Mouse (Mus musculus) left cerebral cortex, postnatal 36 days (tissue): ENCODE measurements around the gene Tas2r118. TPM values are rescaled to one million over a fixed set of nuclear protein-coding genes. Genes with fewer than 3 reads are reported as not detected.

Experiments used
- DNase-seq, 2 experiments: peaks; one replicate each; pipeline ENCODE4 v3.0.0; 2021 to 2022; ENCODE audit warnings: low spot score in 2 of 2, mixed read lengths in 1 of 2
- intact Hi-C: fragments of 180-260 bp; cut with DNase I; formaldehyde crosslinking; loops from one replicate; pipeline ENCODE4 v1.15.1; 2025
- total RNA-seq, 2 experiments: library from RNA; stranded (reverse); gene quantifications; 2 replicates each; pipeline ENCODE4 v1.2.3; 2021

Gene Tas2r118
- not detected for total RNA-seq

DNA sequence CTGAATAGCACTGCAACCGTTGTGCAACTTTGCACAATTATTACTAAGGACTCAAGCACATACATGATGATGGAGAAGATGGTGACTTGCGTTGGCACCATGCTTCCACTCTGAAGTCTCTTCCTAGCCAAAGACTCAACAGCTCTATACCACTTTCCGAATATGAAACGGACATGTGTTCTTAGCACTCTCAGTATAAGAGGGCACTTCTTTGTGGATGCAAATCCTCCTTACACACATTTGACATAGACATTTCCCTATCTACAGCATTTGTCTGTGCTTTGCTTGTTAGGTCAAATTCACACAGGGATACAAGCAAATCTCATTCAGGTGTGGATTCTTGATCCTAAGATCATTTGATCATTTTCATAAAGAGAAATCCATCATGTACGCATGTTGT, at the start of gene Tas2r118:
Gene Tas2r118, minus strand, starts transcription at position 101 of the 400 bp plus-strand sequence.
- intact Hi-C loops = no loop called here
- no peak for DNase-seq

GRCm38 (mm10) chr6:24018320-24018719, 48.5 kb upstream of the Tas2r118 start:
- DNase-seq = no peak
- intact Hi-C loops = no loop called here

DNA sequence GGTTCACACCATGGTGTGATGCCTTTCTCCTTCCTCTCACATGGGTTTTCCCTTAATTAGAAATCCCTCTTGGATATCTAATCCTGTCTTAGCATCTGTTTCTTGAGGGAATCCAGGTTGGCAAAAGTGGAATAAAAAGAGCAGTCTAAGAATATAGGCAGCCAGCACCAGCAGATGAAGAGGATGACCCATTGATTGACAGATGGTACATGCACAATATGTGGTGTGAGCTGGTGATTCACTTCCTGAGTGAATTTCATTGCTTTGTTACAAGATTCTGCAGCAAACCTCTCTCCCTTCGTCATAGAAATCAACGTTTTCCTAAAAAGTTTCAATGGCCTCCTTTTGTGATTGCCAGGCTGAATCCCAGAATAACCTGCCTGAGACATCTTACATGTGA, 23.4 kb upstream of the Tas2r118 start:
- intact Hi-C loops = no loop called here
- no peak for DNase-seq

GRCm38 (mm10) chr6:23990687-23991387, 21.0 kb upstream of the Tas2r118 start:
- DNase-seq = no peak
- intact Hi-C loops = no loop called here

GRCm38 (mm10) chr6:23986293-23986692, 16.4 kb upstream of the Tas2r118 start:
- intact Hi-C loops = no loop called here
- DNase-seq = no peak

DNA sequence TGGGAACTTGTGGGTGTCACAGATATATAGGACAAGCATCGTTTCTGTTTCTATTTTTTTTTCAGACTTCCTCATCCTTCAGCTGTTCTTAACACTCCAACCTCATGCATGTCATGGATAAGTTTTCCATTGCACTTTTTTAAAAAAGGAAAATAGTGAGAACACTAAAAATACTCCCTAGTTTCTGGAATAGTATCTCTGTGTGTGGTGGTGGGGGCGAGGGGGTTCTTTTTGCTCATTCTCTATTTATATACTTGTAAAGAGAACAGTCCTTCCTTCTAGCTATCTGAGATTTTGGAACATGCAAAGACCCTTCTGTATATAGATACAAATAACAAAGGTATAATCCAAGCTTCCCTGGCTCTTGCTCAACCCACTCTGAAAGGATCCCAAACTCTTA, 2.9 kb downstream of the Tas2r118 start:
- intact Hi-C loops = no loop called here
- no peak for DNase-seq

GRCm38 (mm10) chr6:23965925-23966324, 3.9 kb downstream of the Tas2r118 start:
- DNase-seq = no peak
- intact Hi-C loops = no loop called here

GRCm38 (mm10) chr6:23963741-23964140, 6.1 kb downstream of the Tas2r118 start:
- intact Hi-C loops = no loop called here
- no peak for DNase-seq

GRCm38 (mm10) chr6:23940776-23941175, 29.1 kb downstream of the Tas2r118 start:
- intact Hi-C loops = no loop called here
- DNase-seq = no peak

DNA sequence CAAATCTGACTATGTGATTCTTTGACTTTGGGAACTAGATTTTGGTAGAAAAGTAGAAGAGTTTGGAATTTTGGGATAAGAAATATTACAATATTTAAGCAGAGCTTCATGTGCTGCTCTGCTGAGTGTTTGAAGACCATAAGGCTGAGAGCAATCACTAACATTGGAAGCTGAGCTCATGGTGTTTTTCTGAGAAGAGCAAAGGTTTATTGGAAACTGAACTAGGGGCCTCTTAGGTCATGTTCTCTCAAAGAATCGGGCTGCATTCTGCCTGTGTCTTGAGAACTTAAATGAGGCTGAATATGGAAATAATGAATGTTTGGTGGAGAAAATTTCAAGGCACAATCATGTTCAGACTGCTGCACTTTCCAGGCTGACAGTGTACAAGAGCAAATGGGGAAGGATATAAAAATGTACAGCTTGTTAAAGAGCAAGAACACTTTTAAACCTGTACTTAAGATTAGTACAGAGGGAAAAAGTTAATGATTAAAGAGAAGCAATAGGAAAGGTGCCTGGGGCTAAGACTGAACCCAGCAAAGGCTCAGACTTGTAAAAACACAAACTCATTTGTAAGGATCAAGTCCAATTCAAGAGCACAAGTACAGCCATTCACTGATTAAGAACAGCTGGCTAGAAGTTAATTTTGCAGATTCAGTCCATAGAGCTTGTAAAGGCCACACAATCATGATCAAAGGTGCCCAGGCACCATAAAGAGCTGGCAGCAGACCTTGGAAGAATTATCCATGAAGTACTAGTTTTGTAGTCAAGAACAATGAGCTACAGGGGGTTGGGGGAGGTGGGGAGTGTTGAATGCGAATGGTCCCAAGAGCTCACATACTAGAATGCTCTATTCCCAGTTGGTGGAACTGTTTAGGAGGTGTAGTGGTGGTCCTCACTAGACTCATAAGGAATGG, 31.0 kb downstream of the Tas2r118 start:
- intact Hi-C loops = no loop called here
- DNase-seq = no peak

GRCm38 (mm10) chr6:23936414-23936813, 33.4 kb downstream of the Tas2r118 start:
- intact Hi-C loops = no loop called here
- DNase-seq = no peak

GRCm38 (mm10) chr6:23923806-23924205, 46.1 kb downstream of the Tas2r118 start:
- intact Hi-C loops = no loop called here
- no peak for DNase-seq

Other genes with a start within 250 kb of the Tas2r118 start
- 10 to 100 TPM; 79.3 to 97.3 TPM for gene Cadps2, start 130.6 kb downstream of the Tas2r118 start, total RNA-seq
- under 1 TPM; 0.17 to 0.43 TPM for gene Slc13a1, start 198.0 kb upstream of the Tas2r118 start, total RNA-seq